Mouse (Mus musculus): ENCODE results near the gene Gm266. TPM values are rescaled to one million over a fixed set of nuclear protein-coding genes. Genes with fewer than 3 reads are reported as not detected.

The Gm266 gene
- polyA plus RNA-seq, 1 experiment from 2014 or later = 9.0 TPM

DNA sequence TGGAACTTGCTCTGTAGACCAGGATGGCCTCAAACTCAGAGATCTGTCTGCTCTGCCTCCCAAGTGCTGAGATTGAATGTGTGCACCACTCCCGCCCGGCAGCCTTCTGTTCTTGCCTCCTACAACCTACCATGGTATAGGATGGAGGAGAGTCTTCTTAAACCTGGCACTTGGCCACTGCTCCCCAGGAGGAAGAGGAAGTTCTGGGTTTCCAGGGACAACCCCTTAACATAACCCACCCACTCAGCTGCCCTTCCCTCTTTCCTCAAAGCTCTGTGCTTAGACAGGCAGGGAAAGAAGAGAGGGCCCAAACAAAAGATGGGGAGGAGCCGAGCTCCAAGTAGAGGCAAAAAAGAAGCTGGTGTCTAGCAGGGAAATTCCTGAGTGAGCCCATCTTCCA lies 44.1 kb downstream of the Gm266 start:
- H3K27me3 ChIP-seq = peaks cover 100% of the 10 kb centered on the region
- no peak overlapping the region for H3K9ac ChIP-seq
- no peaks in the 10 kb centered on the region for H3K36me3 ChIP-seq
- no peak overlapping the region for H3K4me2 ChIP-seq (replicated peaks)
- H3K9me3 ChIP-seq = no peaks in the 10 kb centered on the region
- 70% methylated on average over 3 of the region's 3 CpGs for WGBS
- peaks cover 28% of the 10 kb centered on the region for H3K4me1 ChIP-seq
- no peak overlapping the region for H3K27ac ChIP-seq
- no peak for ATAC-seq (ENCODE audit: low FRiP score, low read depth)
- no peak overlapping the region for H3K4me3 ChIP-seq

DNA sequence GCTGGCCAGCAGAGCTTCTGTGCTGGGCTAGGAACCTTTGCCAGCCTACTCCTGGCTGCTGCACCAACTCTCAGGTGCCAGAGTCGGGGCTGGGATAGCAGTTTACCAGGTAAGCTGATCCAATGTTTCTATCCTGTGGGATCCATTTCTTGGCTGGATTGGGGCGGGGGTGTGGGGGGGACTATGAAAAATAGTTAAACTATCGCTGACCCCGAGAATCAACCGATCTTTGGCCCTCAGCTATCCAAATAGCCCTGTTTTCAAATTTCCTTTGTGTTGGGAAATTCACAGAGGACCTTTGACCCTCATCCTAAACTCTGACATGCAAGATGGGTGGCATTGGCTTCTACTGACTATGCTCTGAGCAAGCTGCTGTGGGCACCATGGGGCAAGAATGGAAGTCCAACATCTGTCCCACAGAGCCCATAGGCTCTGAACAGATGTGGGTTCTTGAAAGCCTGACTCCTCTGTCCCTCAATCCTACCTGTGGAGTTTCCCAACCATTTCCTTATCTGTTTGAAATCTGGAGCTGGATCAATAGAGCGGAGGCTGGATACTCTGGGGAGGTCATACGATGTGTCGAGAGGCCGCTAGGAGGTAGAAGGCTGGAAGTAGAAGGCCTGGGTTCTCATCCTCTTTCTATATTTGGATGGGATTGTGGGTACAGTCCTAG lies 44.8 kb downstream of the Gm266 start:
- Histone ChIP-seq H3K4me2 (replicated peaks) (no peak overlapping the region), H3K9me3 (no peaks in the 10 kb centered on the region), H3K27me3 (peaks cover 100% of the 10 kb centered on the region), H3K9ac (no peak overlapping the region), H3K27ac (no peak overlapping the region), H3K4me3 (no peak overlapping the region), H3K4me1 (peaks cover 21% of the 10 kb centered on the region), H3K36me3 (no peaks in the 10 kb centered on the region)
- ATAC-seq (ENCODE audit: low FRiP score, low read depth) = no peak
- 88% methylated on average over 9 of the region's 9 CpGs for WGBS

GRCm38 (mm10) chr12:111438850-111439249 lies 46.8 kb downstream of the Gm266 start:
- Histone ChIP-seq H3K27ac (no peak overlapping the region), H3K4me2 (replicated peaks) (no peak overlapping the region), H3K36me3 (no peaks in the 10 kb centered on the region), H3K27me3 (peaks cover 98% of the 10 kb centered on the region), H3K9ac (no peak overlapping the region), H3K4me3 (no peak overlapping the region), H3K4me1 (peaks cover 14% of the 10 kb centered on the region), H3K9me3 (no peaks in the 10 kb centered on the region)
- ATAC-seq (ENCODE audit: low FRiP score, low read depth) = no peak
- WGBS = 84% methylated on average over 6 of the region's 6 CpGs

DNA sequence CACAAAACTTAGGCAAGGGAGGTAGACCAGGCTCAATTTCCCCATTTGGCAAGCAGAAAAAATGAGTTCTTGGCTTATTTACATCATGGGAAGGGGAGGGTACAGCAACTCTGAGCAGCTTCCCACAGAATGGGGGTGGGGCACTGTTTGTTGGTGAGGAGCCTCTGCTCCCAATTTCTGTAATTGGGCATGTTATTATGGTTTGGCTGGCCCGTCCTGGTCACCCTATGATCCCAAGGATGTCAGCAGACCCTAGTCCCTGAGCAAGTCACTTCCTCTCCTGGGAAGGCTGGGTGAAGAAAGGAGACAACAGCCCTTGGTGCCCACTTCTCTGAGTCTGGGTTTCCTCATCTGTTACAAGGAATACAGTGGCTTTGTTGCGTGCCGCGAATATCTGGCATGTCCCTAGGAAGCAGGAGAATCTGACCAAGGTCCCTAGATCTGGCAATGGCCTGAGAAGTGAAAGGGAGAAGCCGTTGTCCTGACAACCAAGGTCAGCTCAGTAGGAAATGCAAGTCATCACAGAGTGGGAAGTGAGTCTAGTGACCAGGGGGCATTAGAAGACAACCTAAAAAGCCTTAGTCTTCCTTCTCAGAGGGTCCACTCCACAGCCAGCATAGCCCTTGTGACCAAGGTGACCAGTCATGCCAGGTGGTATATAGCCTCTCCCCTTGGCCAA lies 48.3 kb downstream of the Gm266 start:
- 68% methylated on average over 5 of the region's 5 CpGs for WGBS
- no peak overlapping the region for H3K4me2 ChIP-seq (replicated peaks)
- H3K9me3 ChIP-seq = no peaks in the 10 kb centered on the region
- H3K4me1 ChIP-seq = peaks cover 4% of the 10 kb centered on the region
- no peak for ATAC-seq (ENCODE audit: low FRiP score, low read depth)
- no peak overlapping the region for H3K9ac ChIP-seq
- H3K27me3 ChIP-seq = peaks cover 92% of the 10 kb centered on the region
- no peak overlapping the region for H3K27ac ChIP-seq
- H3K4me3 ChIP-seq = no peak overlapping the region
- H3K36me3 ChIP-seq = no peaks in the 10 kb centered on the region

- no peak for ATAC-seq (ENCODE audit: low FRiP score, low read depth)
- no peak overlapping the region for H3K4me2 ChIP-seq (replicated peaks)
- no peak overlapping the region for H3K4me3 ChIP-seq
- no peaks in the 10 kb centered on the region for H3K9me3 ChIP-seq
- no peaks in the 10 kb centered on the region for H3K36me3 ChIP-seq
- no peak overlapping the region for H3K27ac ChIP-seq
- no peak overlapping the region for H3K9ac ChIP-seq
- 0 out of 2 replicates have a peak, but pooled peaks cover 2% of the 10 kb centered on the region for H3K4me1 ChIP-seq
- WGBS = 69% methylated on average over 8 of the region's 8 CpGs
- peaks cover 92% of the 10 kb centered on the region for H3K27me3 ChIP-seq
These were observed 49.0 kb downstream of the Gm266 start for GRCm38 (mm10) chr12:111436640-111437039.

DNA sequence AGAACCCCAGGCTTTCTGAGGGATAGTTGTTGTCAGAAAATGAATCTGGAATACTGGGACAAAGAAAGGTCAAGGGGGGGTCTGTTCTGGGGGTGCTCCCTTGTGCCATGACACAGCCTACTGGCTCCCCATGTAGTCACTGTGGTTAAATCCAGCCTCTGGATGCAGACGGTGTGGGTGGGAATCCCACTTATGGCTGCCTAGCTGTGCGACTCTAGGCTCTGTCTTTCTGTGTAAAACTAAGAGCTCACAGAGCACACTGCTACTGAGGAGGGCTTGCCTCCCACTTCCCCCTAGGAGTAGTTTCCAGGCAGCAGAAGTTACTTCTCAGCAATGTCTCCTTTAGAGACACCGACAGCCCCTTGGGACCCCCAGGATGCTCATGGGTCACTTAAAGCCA lies 49.5 kb downstream of the Gm266 start:
- Histone ChIP-seq H3K9ac (no peak overlapping the region), H3K27ac (no peak overlapping the region), H3K27me3 (peaks cover 92% of the 10 kb centered on the region), H3K4me1 (0 out of 2 replicates have a peak, but pooled peaks cover 2% of the 10 kb centered on the region), H3K4me2 (replicated peaks) (no peak overlapping the region), H3K4me3 (no peak overlapping the region), H3K36me3 (no peaks in the 10 kb centered on the region), H3K9me3 (no peaks in the 10 kb centered on the region)
- no peak for ATAC-seq (ENCODE audit: low FRiP score, low read depth)
- 81% methylated on average over 3 of the region's 3 CpGs for WGBS

GRCm38 (mm10) chr12:111434745-111435327 lies 50.8 kb downstream of the Gm266 start:
- Histone ChIP-seq H3K27me3 (peaks cover 92% of the 10 kb centered on the region), H3K9ac (no peak overlapping the region), H3K4me2 (replicated peaks) (no peak overlapping the region), H3K4me3 (no peak overlapping the region), H3K36me3 (no peaks in the 10 kb centered on the region), H3K4me1 (peaks cover 14% of the 10 kb centered on the region), H3K27ac (no peak overlapping the region), H3K9me3 (no peaks in the 10 kb centered on the region)
- ATAC-seq (ENCODE audit: low FRiP score, low read depth) = no peak
- 54% methylated on average over 8 of the region's 8 CpGs for WGBS

Other genes with a start within 250 kb of the Gm266 start
- 0.60 and 1.1 TPM in 2 replicates for gene Amn, start 214.7 kb downstream of the Gm266 start, polyA plus RNA-seq (2015; fragmentation: Nextera tagmentation; extraction: Ambion mirVana)
- 26.5 and 32.4 TPM in 2 replicates for gene Cdc42bpb, start 108.1 kb downstream of the Gm266 start, polyA plus RNA-seq (2015; fragmentation: Nextera tagmentation; extraction: Ambion mirVana)
- gene Lbhd2, start 79.0 kb downstream of the Gm266 start, polyA plus RNA-seq (2015; fragmentation: Nextera tagmentation; extraction: Ambion mirVana) = 9.5 and 13.8 TPM in 2 replicates
- gene Exoc3l4, start 68.8 kb downstream of the Gm266 start, polyA plus RNA-seq (2015; fragmentation: Nextera tagmentation; extraction: Ambion mirVana) = 6.6 and 6.9 TPM in 2 replicates
- gene Tnfaip2, start 43.4 kb downstream of the Gm266 start, polyA plus RNA-seq (2015; fragmentation: Nextera tagmentation; extraction: Ambion mirVana) = 7.4 and 7.8 TPM in 2 replicates
- gene Eif5, start 52.2 kb upstream of the Gm266 start, polyA plus RNA-seq (2015; fragmentation: Nextera tagmentation; extraction: Ambion mirVana) = 597 and 611 TPM in 2 replicates
- gene Mark3, start 88.7 kb upstream of the Gm266 start, polyA plus RNA-seq (2015; fragmentation: Nextera tagmentation; extraction: Ambion mirVana) = 40.3 and 43.8 TPM in 2 replicates
- gene Ckb, start 186.5 kb upstream of the Gm266 start, polyA plus RNA-seq (2015; fragmentation: Nextera tagmentation; extraction: Ambion mirVana) = 128 and 135 TPM in 2 replicates
- gene Trmt61a, start 192.3 kb upstream of the Gm266 start, polyA plus RNA-seq (2015; fragmentation: Nextera tagmentation; extraction: Ambion mirVana) = 10.7 and 13.0 TPM in 2 replicates
- 62.7 and 63.0 TPM in 2 replicates for gene Bag5, start 227.4 kb upstream of the Gm266 start, polyA plus RNA-seq (2015; fragmentation: Nextera tagmentation; extraction: Ambion mirVana)
- gene Apopt1, start 227.4 kb upstream of the Gm266 start, polyA plus RNA-seq (2015; fragmentation: Nextera tagmentation; extraction: Ambion mirVana) = 60.8 and 61.0 TPM in 2 replicates